Mouse (Mus musculus) heart, embryonic 10.5 days (tissue): Measurements from ENCODE around the gene Pts. TPM values are rescaled to one million over a fixed set of nuclear protein-coding genes. Genes with fewer than 3 reads are reported as not detected.

Experiments used
- DNase-seq: peaks from one replicate; pipeline ENCODE4 v3.0.0-alpha.2; 2017; ENCODE audit warnings: low spot score
- H3K27ac ChIP-seq: fragments of 300-500 bp; sonication (generic); 2 replicates; pipeline ENCODE4 v1.5.1; 2016; ENCODE audit warnings: mild to moderate bottlenecking
- H3K27me3 ChIP-seq: fragments of 300-500 bp; sonication (generic); 2 replicates; pipeline ENCODE4 v1.6.1; 2016; ENCODE audit warnings: mild to moderate bottlenecking; ENCODE audit not compliant: poor library complexity, insufficient read depth, severe bottlenecking
- H3K36me3 ChIP-seq: fragments of 300-500 bp; sonication (generic); 2 replicates; pipeline ENCODE4 v1.6.1; 2016; ENCODE audit warnings: mild to moderate bottlenecking, moderate library complexity
- H3K4me1 ChIP-seq: fragments of 300-500 bp; sonication (generic); 2 replicates; pipeline ENCODE4 v1.6.1; 2016; ENCODE audit warnings: mild to moderate bottlenecking
- H3K4me3 ChIP-seq: fragments of 300-500 bp; sonication (generic); 2 replicates; pipeline ENCODE4 v1.5.1; 2016; ENCODE audit warnings: mild to moderate bottlenecking, moderate library complexity
- H3K9me3 ChIP-seq: fragments of 300-500 bp; sonication (generic); 2 replicates; pipeline ENCODE4 v1.6.1; 2016; ENCODE audit warnings: mild to moderate bottlenecking, moderate library complexity
- WGBS: fragments of 180-500 bp; shearing (Covaris S2); methylation state at CpG from one replicate; pipeline ENCODE4 v1.1.7; 2016; 5-methylcytosine and 5-hydroxymethylcytosine counted together
- polyA plus RNA-seq: library from polyadenylated mRNA; unstranded; fragments of >200 nt; fragmentation: Nextera tagmentation; extraction: Ambion mirVana; gene quantifications from 2 replicates; pipeline ENCODE4 v1.2.1, GENCODE M21; 2016

The Pts gene
- polyA plus RNA-seq, 1 experiment from 2014 or later, result 78.6 TPM

DNA sequence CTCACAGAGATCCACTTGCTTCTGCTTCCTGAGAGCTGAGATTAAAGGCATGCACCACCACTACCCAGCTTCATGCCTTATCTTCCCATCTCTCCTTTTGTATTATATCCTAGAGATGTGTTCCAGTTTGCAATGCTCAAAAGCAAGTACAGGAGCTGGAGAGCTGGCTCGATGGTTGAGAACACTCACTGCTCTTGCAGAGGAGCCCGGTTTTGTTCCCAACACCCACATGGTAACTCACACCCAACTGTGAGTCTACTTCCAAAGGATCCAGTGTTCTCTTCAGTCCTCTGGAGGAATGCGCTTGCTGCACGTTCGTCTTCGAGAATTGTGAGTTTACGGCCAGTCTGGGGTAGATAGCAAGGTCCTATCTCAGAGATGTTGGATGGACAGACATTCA, 53.2 kb downstream of the Pts start:
- peaks cover 25% of the 10 kb centered on the region for H3K4me1 ChIP-seq
- H3K36me3 ChIP-seq, result no peaks in the 10 kb centered on the region
- peaks cover 9% of the 10 kb centered on the region; the same call in 1 of the 2 replicates for H3K27me3 ChIP-seq
- no peak overlapping the region for H3K4me3 ChIP-seq
- DNase-seq, result no peak
- H3K27ac ChIP-seq, result no peak overlapping the region
- H3K9me3 ChIP-seq, result no peaks in the 10 kb centered on the region
- WGBS, result 74% methylated on average over 7 of the region's 7 CpGs

Other genes starting within 250 kb of the Pts start
- 151 and 194 TPM in 2 replicates for gene Rpl10-ps3, start 183.8 kb downstream of the Pts start, polyA plus RNA-seq
- 2.2 and 4.2 TPM in 2 replicates for gene Plet1, start 34.2 kb downstream of the Pts start, polyA plus RNA-seq
- 2.4 and 2.5 TPM in 2 replicates for gene Il18, start 26.1 kb upstream of the Pts start, polyA plus RNA-seq
- gene Bco2, start 26.5 kb upstream of the Pts start, polyA plus RNA-seq, result 0.21 TPM in 1 of 2 replicates, not detected in the other
- 0.25 TPM in 1 of 2 replicates, not detected in the other for gene Tex12, start 32.6 kb upstream of the Pts start, polyA plus RNA-seq
- gene Sdhd, start 75.1 kb upstream of the Pts start, polyA plus RNA-seq, result 552 and 673 TPM in 2 replicates
- gene Timm8b, start 75.2 kb upstream of the Pts start, polyA plus RNA-seq, result 288 and 294 TPM in 2 replicates
- gene Pih1d2, start 88.6 kb upstream of the Pts start, polyA plus RNA-seq, result 3.4 and 5.3 TPM in 2 replicates
- 14.8 and 20.8 TPM in 2 replicates for gene Nkapd1, start 88.7 kb upstream of the Pts start, polyA plus RNA-seq
- gene Dlat, start 131.1 kb upstream of the Pts start, polyA plus RNA-seq, result 105 and 151 TPM in 2 replicates
- 5.3 and 7.6 TPM in 2 replicates for gene Dixdc1, start 210.8 kb upstream of the Pts start, polyA plus RNA-seq
- gene 2310030G06Rik, start 217.8 kb upstream of the Pts start, polyA plus RNA-seq, result 8.4 TPM in 2 replicates
- gene Cryab, start 222.6 kb upstream of the Pts start, polyA plus RNA-seq, result 483 and 791 TPM in 2 replicates
- 227 and 370 TPM in 2 replicates for gene Hspb2, start 223.6 kb upstream of the Pts start, polyA plus RNA-seq
- 10.6 and 12.2 TPM in 2 replicates for gene Fdxacb1, start 239.5 kb upstream of the Pts start, polyA plus RNA-seq
- gene Alg9, start 246.3 kb upstream of the Pts start, polyA plus RNA-seq, result 44.0 and 47.2 TPM in 2 replicates
- gene 1110032A03Rik, start 246.8 kb upstream of the Pts start, polyA plus RNA-seq, result 17.4 and 21.6 TPM in 2 replicates